In genomic region chr16:77417791-77418190, GRCm38 (mm10) we compare ENCODE assay signal across 8 mouse cellular contexts.
DNase-seq lines count a peak whose midpoint lies in the region; ATAC-seq lines count a peak whose summit lies in the region.

No protein-coding gene starts in this region.

- no peak overlapping the region for H3K4me2 ChIP-seq in kidney, embryonic 14.5 days (replicated peaks; ENCODE audit: low read depth, low read length)
- peak overlapping the region; percentile 52 for H3K4me2 ChIP-seq in heart, embryonic 11.5 days
- H3K4me2 ChIP-seq in midbrain, embryonic 16.5 days (ENCODE audit: low read length) = peak overlapping the region; percentile 66

- H3K9ac ChIP-seq in kidney, embryonic 14.5 days (ENCODE audit: low read depth, low read length) = no peak overlapping the region
- no peak overlapping the region for H3K9ac ChIP-seq in heart, embryonic 11.5 days (ENCODE audit: low read depth, low read length)
- peak overlapping the region; percentile 67 for H3K9ac ChIP-seq in midbrain, embryonic 16.5 days (ENCODE audit: low read depth, low read length)

- H3K36me3 ChIP-seq in kidney, embryonic 14.5 days (ENCODE audit: control insufficient read depth, insufficient read depth, low read length) = no peaks in the 10 kb centered on the region
- no peaks in the 10 kb centered on the region for H3K36me3 ChIP-seq in heart, embryonic 11.5 days (ENCODE audit: control insufficient read depth, insufficient read depth, low read length)
- no peaks in the 10 kb centered on the region for H3K36me3 ChIP-seq in midbrain, embryonic 16.5 days (ENCODE audit: control insufficient read depth, insufficient read depth, low read length)

- H3K27ac ChIP-seq in kidney, embryonic 14.5 days (ENCODE audit: low read depth, low read length) = no peak overlapping the region
- H3K27ac ChIP-seq in heart, embryonic 11.5 days (ENCODE audit: low read depth, low read length) = peak overlapping the region; percentile 41; the same call in 1 of the 2 replicates
- peak overlapping the region; percentile 92 for H3K27ac ChIP-seq in midbrain, embryonic 16.5 days (ENCODE audit: low read length)

- WGBS in kidney, embryonic 14.5 days = 12% methylated on average over 3 of the region's 3 CpGs
- 5% methylated on average over 3 of the region's 3 CpGs for WGBS in heart, embryonic 11.5 days (ENCODE audit: insufficient replicate concordance)
- 0% methylated on average over 3 of the region's 3 CpGs for WGBS in midbrain, embryonic 16.5 days

- no peaks in the 10 kb centered on the region for H3K9me3 ChIP-seq in kidney, embryonic 14.5 days (ENCODE audit: control insufficient read depth, low read length)
- H3K9me3 ChIP-seq in heart, embryonic 11.5 days (replicated peaks; ENCODE audit: control insufficient read depth, low read length) = no peaks in the 10 kb centered on the region
- H3K9me3 ChIP-seq in midbrain, embryonic 16.5 days (replicated peaks; ENCODE audit: control insufficient read depth, low read length, poor library complexity, severe bottlenecking) = no peaks in the 10 kb centered on the region

- H3K27me3 ChIP-seq in kidney, embryonic 14.5 days (ENCODE audit: control insufficient read depth, insufficient read depth, low read length) = no peaks in the 10 kb centered on the region
- no peaks in the 10 kb centered on the region for H3K27me3 ChIP-seq in heart, embryonic 11.5 days (ENCODE audit: control insufficient read depth, insufficient read depth, low read length)
- H3K27me3 ChIP-seq in midbrain, embryonic 16.5 days (ENCODE audit: control insufficient read depth, insufficient read depth, low read depth, low read length) = no peaks in the 10 kb centered on the region

- peak; percentile 52 for DNase-seq in kidney, adult 11 months
- DNase-seq in embryo, embryonic 11.5 days (ENCODE audit: low read depth, low spot score) = peak; percentile 61
- peak; percentile 55 for DNase-seq in layer of hippocampus, postnatal 10 days (ENCODE audit: low spot score in 2 of 2)
- no peak for DNase-seq in thymus, adult 18-20 months
- DNase-seq in gastrocnemius, adult 8-10 months (ENCODE audit: low spot score in 2 of 2) = no peak

- no peaks in the 10 kb centered on the region for H3K4me1 ChIP-seq in kidney, embryonic 14.5 days (ENCODE audit: control insufficient read depth, insufficient read depth, low read length)
- peaks cover 6% of the 10 kb centered on the region; the same call in 1 of the 2 replicates for H3K4me1 ChIP-seq in heart, embryonic 11.5 days (ENCODE audit: control insufficient read depth, insufficient read depth, low read length)
- no peaks in the 10 kb centered on the region for H3K4me1 ChIP-seq in midbrain, embryonic 16.5 days (ENCODE audit: control insufficient read depth, insufficient read depth, low read length)

- ATAC-seq in kidney, embryonic 14.5 days (ENCODE audit: low FRiP score, low TSS enrichment) = no peak
- no peak for ATAC-seq in heart, embryonic 11.5 days (replicated peaks; ENCODE audit: insufficient number of reproducible peaks, low FRiP score, low TSS enrichment)
- peak; percentile 46; the same call in 1 of the 2 replicates for ATAC-seq in midbrain, embryonic 16.5 days

- no peak overlapping the region for H3K4me3 ChIP-seq in kidney, embryonic 14.5 days (ENCODE audit: low read length)
- H3K4me3 ChIP-seq in heart, embryonic 11.5 days (ENCODE audit: low read depth, low read length) = no peak overlapping the region
- H3K4me3 ChIP-seq in midbrain, embryonic 16.5 days (ENCODE audit: low read depth, low read length) = peak overlapping the region; percentile 36

Comparison
In these comparisons a context has a peak if more than half of its experiments do, and no peak if none do; other contexts are left out.
1. DNase-seq: peak in kidney, adult 11 months (single experiment), embryo, embryonic 11.5 days (single experiment) and layer of hippocampus, postnatal 10 days (2 of 2); none in thymus, adult 18-20 months (0 of 2) and gastrocnemius, adult 8-10 months (0 of 2).